Mouse (Mus musculus) megakaryocyte, embryonic 14.5 days (primary cell): ENCODE data around the gene Cngb1. TPM values are rescaled to one million over a fixed set of nuclear protein-coding genes. Genes with fewer than 3 reads are reported as not detected.
A peak's percentile ranks its signal among the peaks of the same experiment; 100 is the strongest.

Experiments
- H3K27me3 ChIP-seq: replicated peaks from 2 replicates; pipeline ENCODE3; 2012; ENCODE audit warnings: inconsistent platforms
- H3K36me3 ChIP-seq: replicated peaks from 2 replicates; pipeline ENCODE3; 2012; ENCODE audit warnings: low read length, inconsistent platforms, mixed read lengths
- H3K4me1 ChIP-seq: 2 replicates; pipeline ENCODE4 v1.6.1; 2012; ENCODE audit warnings: inconsistent platforms
- H3K4me3 ChIP-seq: replicated peaks from 2 replicates; pipeline ENCODE3; 2012; ENCODE audit warnings: moderate library complexity, mild to moderate bottlenecking, inconsistent platforms
- H3K9me3 ChIP-seq: 2 replicates; pipeline ENCODE4 v1.6.1; 2012; ENCODE audit warnings: inconsistent platforms
- FLI1 ChIP-seq: IDR thresholded peaks from 2 replicates; pipeline ENCODE4 v1.6.1; 2012; ENCODE audit warnings: low read length, inconsistent platforms, mixed read lengths
- GATA1 ChIP-seq: IDR thresholded peaks from 3 replicates; pipeline ENCODE4 v1.6.1; 2012; ENCODE audit warnings: mixed read lengths, low read length, inconsistent platforms, borderline replicate concordance
- polyA plus RNA-seq: library from polyadenylated mRNA; stranded (reverse); fragments of >175 nt; gene quantifications from 2 replicates; pipeline ENCODE4 v1.2.3, GENCODE M21; 2012; ENCODE audit warnings: low replicate concordance; ENCODE audit not compliant: insufficient read depth

The Cngb1 gene
- polyA plus RNA-seq, 1 experiment = 0.34 TPM

- Histone ChIP-seq H3K36me3 (peaks cover 66% of the 10 kb centered on the region), H3K9me3 (0 out of 2 replicates have a peak, but pooled peaks cover 6% of the 10 kb centered on the region)
- no peak for TF ChIP-seq FLI1
- TF ChIP-seq GATA1 = no peak
These were observed 20.4 kb upstream of the Cngb1 start for GRCm38 (mm10) chr8:95326822-95327221.

GRCm38 (mm10) chr8:95324646-95325045 is 18.3 kb upstream of the Cngb1 start:
- Histone ChIP-seq H3K9me3 (0 out of 2 replicates have a peak, but pooled peaks cover 9% of the 10 kb centered on the region), H3K36me3 (peaks cover 60% of the 10 kb centered on the region), H3K27me3 (peaks cover 33% of the 10 kb centered on the region), H3K4me1 (peaks cover 57% of the 10 kb centered on the region), H3K4me3 (no peak overlapping the region)
- TF ChIP-seq FLI1 (no peak), GATA1 (no peak)

More at GRCm38 (mm10) chr8:95326822-95327221, 20.4 kb upstream of the Cngb1 start:
- Histone ChIP-seq H3K4me1 (peaks cover 54% of the 10 kb centered on the region), H3K4me3 (no peak overlapping the region), H3K27me3 (peaks cover 12% of the 10 kb centered on the region)

DNA sequence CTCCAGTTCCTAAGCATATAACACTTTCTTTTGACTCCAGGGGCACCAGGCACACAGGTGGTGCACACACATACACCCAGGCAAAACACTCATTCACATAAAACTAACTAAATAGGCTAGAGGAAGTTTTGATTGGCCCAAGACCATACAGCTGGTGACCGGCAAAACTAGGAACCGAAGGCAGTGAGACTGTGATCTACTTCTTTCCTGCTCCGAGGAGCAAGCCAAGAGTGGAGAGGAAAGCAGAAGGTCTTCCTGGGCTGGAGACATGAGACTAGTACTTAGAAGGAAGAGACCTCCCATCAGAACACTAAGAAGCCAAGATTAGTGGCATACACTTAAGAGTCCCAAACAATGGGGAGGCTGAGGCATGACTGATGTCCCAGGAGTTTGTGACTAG is 16.8 kb upstream of the Cngb1 start:
- no peak overlapping the region for H3K4me3 ChIP-seq
- peaks cover 45% of the 10 kb centered on the region for H3K36me3 ChIP-seq
- peaks cover 49% of the 10 kb centered on the region for H3K4me1 ChIP-seq
- peaks cover 42% of the 10 kb centered on the region for H3K27me3 ChIP-seq
- H3K9me3 ChIP-seq = peaks cover 7% of the 10 kb centered on the region
- TF ChIP-seq FLI1 = no peak
- no peak for TF ChIP-seq GATA1

DNA sequence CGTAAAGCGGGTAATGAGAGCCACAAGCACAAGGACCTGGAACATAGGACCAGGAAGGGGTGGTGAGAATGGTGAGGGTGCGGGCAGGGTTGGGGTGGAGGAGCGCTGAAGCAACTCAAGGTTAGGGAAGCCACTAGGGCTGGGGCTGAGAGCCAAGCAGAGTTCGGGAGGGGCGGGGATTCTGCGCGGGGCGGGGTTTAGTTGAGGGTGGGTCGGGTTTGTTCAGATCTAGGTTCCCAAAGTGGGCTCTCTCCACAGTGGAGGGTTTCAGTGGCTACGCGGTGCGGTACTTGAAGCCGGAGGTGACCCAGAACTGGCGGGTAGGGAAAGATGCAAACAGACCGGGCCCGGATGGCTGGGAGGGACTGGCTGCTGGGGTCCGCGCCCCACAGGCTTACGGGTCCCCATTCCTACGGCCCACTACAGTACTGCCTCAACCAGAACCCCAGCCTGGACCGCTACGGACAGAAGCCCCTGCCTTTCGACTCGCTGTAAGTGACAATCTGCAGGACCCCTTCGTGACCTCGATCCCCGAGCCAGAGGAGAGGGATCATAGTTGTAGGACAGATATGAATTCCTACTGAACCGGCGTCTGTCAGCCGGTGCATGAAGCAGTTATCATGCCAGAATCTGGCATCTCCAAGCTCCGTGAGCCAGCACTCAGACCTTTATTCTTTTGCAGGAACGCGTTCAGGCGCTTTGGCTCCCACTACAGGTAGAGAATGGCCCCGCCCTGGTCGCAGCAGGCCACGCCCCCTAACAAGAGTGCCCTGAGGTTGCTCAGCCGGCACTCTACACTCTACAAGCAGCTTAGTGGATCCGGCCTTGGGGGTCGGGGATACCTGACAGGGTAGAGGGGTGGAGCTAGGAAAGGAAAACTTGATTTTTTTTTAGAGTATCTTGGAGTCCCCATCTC is 14.1 kb upstream of the Cngb1 start:
- Histone ChIP-seq H3K4me3 (peak overlapping the region; percentile 88), H3K4me1 (peaks cover 28% of the 10 kb centered on the region), H3K9me3 (peaks cover 14% of the 10 kb centered on the region), H3K27me3 (peaks cover 51% of the 10 kb centered on the region), H3K36me3 (peaks cover 18% of the 10 kb centered on the region)
- no peak for TF ChIP-seq GATA1
- TF ChIP-seq FLI1 = no peak

DNA sequence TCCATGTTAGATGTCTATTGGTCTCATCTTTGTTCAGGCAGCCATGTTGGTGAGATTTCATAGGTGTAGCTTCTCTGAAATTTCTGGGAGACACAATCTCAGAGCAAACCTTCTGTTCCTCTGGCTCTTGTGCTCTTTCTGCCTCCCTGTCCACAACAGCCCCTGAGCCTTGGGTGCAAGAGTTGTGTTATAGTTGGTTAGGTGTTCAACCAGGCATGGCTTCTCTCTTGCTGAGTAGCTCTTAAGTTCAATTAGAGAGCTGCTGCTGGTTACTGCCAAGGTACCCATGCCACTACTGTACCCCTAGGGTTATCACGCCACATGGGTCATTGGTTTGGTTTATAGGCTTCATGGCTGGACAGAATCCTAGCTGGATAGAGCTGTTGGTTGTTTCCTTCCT is 9.0 kb upstream of the Cngb1 start:
- H3K4me1 ChIP-seq = peaks cover 26% of the 10 kb centered on the region
- H3K36me3 ChIP-seq = no peaks in the 10 kb centered on the region
- TF ChIP-seq FLI1 (no peak), GATA1 (no peak)
- H3K9me3 ChIP-seq = peaks cover 14% of the 10 kb centered on the region
- H3K27me3 ChIP-seq = peaks cover 49% of the 10 kb centered on the region
- H3K4me3 ChIP-seq = no peak overlapping the region

- TF ChIP-seq FLI1 = no peak
- TF ChIP-seq GATA1 = no peak
- Histone ChIP-seq H3K27me3 (peaks cover 42% of the 10 kb centered on the region), H3K4me1 (peaks cover 20% of the 10 kb centered on the region), H3K4me3 (no peak overlapping the region), H3K36me3 (no peaks in the 10 kb centered on the region), H3K9me3 (peaks cover 11% of the 10 kb centered on the region)
These were observed 8.3 kb upstream of the Cngb1 start for GRCm38 (mm10) chr8:95314707-95315106.

GRCm38 (mm10) chr8:95313857-95314256 is 7.5 kb upstream of the Cngb1 start:
- Histone ChIP-seq H3K27me3 (peaks cover 46% of the 10 kb centered on the region), H3K4me3 (no peak overlapping the region), H3K36me3 (no peaks in the 10 kb centered on the region), H3K4me1 (peaks cover 24% of the 10 kb centered on the region), H3K9me3 (peaks cover 10% of the 10 kb centered on the region)
- TF ChIP-seq FLI1 (no peak), GATA1 (no peak)

DNA sequence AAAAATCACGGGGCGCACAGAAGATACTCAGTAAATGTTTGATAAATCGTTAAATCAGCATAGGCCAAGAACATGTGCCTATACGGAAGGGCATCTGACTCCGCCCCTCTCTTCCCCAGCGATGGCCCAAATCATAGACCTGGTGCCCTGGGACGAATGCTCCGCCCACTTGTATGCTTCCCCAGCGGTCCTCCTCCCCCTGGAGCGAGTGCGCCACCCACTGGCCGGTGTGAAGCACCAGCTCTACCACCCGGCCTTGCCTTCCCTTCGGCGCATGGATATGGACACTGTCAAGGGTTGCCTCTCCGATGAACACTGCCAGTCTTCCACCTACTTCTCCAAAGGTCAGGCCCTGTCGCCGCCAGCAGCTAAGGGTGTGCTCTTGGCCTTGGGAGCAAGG is 6.5 kb upstream of the Cngb1 start:
- Histone ChIP-seq H3K36me3 (no peaks in the 10 kb centered on the region), H3K4me3 (no peak overlapping the region), H3K4me1 (peaks cover 24% of the 10 kb centered on the region), H3K27me3 (peaks cover 48% of the 10 kb centered on the region), H3K9me3 (peaks cover 3% of the 10 kb centered on the region; the same call in 1 of the 2 replicates)
- TF ChIP-seq GATA1 (no peak), FLI1 (no peak)

GRCm38 (mm10) chr8:95310342-95310970 is 4.1 kb upstream of the Cngb1 start, which contains the start of gene Tepp:
Gene Tepp, plus strand, starts transcription at chr8:95310566.
- Histone ChIP-seq H3K4me1 (peaks cover 24% of the 10 kb centered on the region), H3K36me3 (no peaks in the 10 kb centered on the region), H3K4me3 (peak within 1 kb of the TSS; percentile 28), H3K9me3 (no peaks in the 10 kb centered on the region), H3K27me3 (peaks cover 61% of the 10 kb centered on the region)
- TF ChIP-seq FLI1 = no peak
- TF ChIP-seq GATA1 = no peak

GRCm38 (mm10) chr8:95305526-95305925 is 859 bp downstream of the Cngb1 start:
- H3K4me3 ChIP-seq = no peak overlapping the region
- no peaks in the 10 kb centered on the region for H3K9me3 ChIP-seq
- peaks cover 61% of the 10 kb centered on the region for H3K27me3 ChIP-seq
- TF ChIP-seq GATA1 (no peak), FLI1 (no peak)
- H3K4me1 ChIP-seq = peaks cover 7% of the 10 kb centered on the region
- H3K36me3 ChIP-seq = no peaks in the 10 kb centered on the region
